Mouse (Mus musculus) adrenal gland, adult 10 weeks (tissue): ENCODE results near the gene Qtrt1. TPM values are rescaled to one million over a fixed set of nuclear protein-coding genes. Genes with fewer than 3 reads are reported as not detected.

ENCODE experiments used
- polyA plus RNA-seq: library from polyadenylated mRNA; stranded (reverse); fragments of 350-450 nt; fragmentation: Illumina TruSeq; extraction: RNeasy Lipid Tissue Mini Kit (QIAGEN cat#74804); gene quantifications from one replicate; pipeline ENCODE4 v1.2.3, GENCODE M21; 2014; ENCODE audit warnings: low read depth, low replicate concordance

Gene Qtrt1
- not detected for polyA plus RNA-seq

DNA sequence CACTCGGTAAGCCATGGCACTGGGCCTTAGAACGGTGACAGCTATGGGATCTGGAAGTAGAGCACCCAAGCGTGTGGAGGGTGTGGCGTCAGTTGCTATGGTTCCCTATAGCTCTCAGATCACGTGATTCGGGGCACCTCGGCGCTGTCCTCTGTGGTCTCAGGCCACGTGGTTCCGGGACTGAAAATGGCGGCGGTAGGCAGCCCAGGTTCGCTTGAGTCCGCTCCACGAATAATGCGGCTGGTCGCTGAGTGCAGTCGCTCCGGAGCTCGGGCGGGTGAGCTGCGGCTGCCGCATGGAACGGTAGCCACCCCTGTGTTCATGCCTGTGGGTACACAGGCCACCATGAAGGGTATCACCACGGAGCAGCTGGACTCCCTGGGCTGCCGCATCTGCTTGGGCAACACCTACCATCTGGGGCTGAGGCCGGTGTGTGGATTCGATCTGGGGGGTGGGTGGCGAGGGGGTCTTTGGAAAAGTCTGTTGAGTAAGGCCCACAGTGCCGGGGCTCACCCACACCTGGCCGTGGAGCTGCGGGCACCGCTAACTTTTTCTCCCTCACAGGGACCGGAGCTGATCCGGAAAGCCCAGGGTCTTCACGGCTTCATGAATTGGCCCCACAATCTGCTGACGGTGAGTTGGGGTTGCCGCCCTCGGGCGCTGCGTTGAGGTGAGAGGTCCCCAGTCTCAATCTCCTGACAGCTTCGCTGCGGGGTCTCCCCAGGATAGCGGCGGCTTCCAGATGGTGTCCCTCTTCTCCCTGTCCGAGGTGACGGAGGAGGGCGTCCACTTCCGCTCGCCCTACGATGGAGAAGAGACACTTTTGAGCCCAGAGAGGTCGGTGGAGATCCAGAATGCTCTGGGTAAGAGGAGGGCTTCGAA lies at the start of gene Qtrt1:
Gene Qtrt1 (plus strand): TSS at position 169 of the 882 bp plus-strand sequence.

DNA sequence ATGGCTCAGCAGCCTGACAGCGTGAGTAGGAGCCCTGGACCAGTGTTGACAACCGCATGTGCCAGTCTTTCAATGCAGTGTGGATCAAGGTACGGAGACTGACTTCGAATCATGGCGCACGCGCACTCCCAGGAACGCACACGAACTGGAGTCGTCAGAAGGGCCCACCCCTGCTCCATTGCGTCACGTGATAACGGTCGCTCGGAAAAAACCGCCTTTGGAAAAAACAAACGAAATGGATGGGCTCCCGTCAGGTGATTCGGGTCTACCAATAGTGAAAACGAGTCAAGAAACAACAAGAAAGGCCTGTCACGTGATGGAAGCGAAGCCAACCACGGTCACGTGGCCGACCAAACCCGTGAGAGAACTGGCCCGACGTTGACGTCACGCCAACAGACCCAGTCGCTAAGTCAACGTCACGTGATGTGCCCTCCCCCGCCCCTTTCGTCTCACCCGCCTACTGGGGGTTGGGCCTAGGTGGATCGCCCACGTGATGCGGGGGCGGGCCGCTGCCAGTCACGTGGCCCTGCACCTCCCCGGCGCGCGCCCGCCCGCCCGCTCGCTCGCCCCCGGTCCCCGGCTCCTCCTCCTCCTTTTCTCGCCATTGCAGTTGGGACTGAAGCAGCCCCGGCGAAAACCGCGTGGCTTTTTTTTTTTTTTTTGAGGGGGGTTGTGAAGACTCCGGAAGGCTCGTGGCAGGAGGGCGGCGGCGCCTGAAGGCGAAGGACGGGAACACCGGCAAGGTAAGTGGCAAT lies 44.1 kb upstream of the Qtrt1 start, which contains the start of gene Ilf3:
Gene Ilf3 (plus strand): TSS at position 515 of the 755 bp plus-strand sequence.

DNA sequence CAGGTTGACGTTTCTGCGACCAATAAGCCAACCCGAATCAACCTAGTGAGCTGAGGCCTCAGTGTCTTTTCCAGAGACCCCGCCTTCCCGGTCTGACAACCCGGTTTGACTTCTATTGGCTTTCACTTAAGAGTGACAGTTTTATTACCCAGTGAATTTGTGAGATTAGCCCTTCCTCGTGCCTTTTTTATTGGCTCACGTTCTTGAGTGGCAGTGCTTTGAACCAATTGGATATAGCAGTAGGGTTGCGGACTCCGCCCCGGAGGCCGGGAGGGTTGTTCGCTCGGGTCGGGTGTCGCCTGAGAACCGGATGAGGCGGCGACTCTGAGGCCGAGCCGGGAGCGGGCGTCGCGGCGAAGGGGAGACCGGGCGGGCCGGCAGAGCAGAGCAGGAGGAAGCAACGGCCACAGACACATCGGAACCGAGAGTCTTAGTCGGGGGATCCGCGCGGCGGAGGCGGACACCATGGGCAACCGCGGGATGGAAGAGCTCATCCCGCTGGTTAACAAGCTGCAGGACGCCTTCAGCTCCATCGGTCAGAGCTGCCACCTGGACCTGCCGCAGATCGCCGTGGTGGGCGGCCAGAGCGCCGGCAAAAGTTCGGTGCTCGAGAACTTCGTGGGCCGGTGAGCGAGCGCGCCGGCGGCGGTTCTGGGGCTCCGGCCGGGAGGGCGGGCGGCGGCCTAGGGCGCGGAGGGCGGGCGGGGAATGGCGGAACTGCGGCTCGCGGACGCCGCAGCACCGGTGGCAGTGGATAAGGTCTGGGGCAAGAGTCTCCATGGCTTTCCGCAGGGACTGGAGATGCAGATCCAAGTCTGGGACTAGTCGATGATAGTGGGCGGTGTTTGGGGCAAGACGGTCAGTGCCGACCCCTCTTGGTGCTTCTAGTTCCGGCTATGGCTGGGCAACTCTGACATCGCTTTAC lies 13.3 kb downstream of the Qtrt1 start, which contains the start of gene Dnm2:
Gene Dnm2 (plus strand): TSS at position 278 of the 925 bp plus-strand sequence.

Other genes with a start within 250 kb of the Qtrt1 start
- 0.87 TPM for gene Pde4a, start 246.1 kb upstream of the Qtrt1 start, polyA plus RNA-seq
- 10.0 TPM for gene Keap1, start 172.5 kb upstream of the Qtrt1 start, polyA plus RNA-seq
- not detected for gene S1pr5, start 163.4 kb upstream of the Qtrt1 start, polyA plus RNA-seq
- gene Atg4d, start 146.5 kb upstream of the Qtrt1 start, polyA plus RNA-seq = 1.5 TPM
- gene Kri1, start 123.9 kb upstream of the Qtrt1 start, polyA plus RNA-seq = 5.5 TPM
- 7.1 TPM for gene Cdkn2d, start 120.4 kb upstream of the Qtrt1 start, polyA plus RNA-seq
- not detected for gene Ap1m2, start 99.5 kb upstream of the Qtrt1 start, polyA plus RNA-seq
- 23.9 TPM for gene Slc44a2, start 91.1 kb upstream of the Qtrt1 start, polyA plus RNA-seq
- 20.9 TPM for gene Ilf3, start 44.0 kb upstream of the Qtrt1 start, polyA plus RNA-seq
- gene Dnm2, start 13.1 kb downstream of the Qtrt1 start, polyA plus RNA-seq = 22.1 TPM
- 2.9 TPM for gene Tmed1, start 98.4 kb downstream of the Qtrt1 start, polyA plus RNA-seq
- 1.0 TPM for gene AB124611, start 114.3 kb downstream of the Qtrt1 start, polyA plus RNA-seq
- gene Carm1, start 135.1 kb downstream of the Qtrt1 start, polyA plus RNA-seq = 4.1 TPM
- 78.3 TPM for gene Timm29, start 180.9 kb downstream of the Qtrt1 start, polyA plus RNA-seq
- gene Yipf2, start 181.0 kb downstream of the Qtrt1 start, polyA plus RNA-seq = 9.4 TPM
- 5.7 TPM for gene Smarca4, start 204.3 kb downstream of the Qtrt1 start, polyA plus RNA-seq